Mouse (Mus musculus) cerebellum, adult 2 months (tissue): Measurements from ENCODE around the gene Sike1. TPM values are rescaled to one million over a fixed set of nuclear protein-coding genes. Genes with fewer than 3 reads are reported as not detected.
A peak's percentile ranks its signal among the peaks of the same experiment; 100 is the strongest.

ENCODE experiments used
- DNase-seq, 2 experiments: peaks; one replicate each; pipeline ENCODE4 v3.0.0; 2021
- H3K27ac ChIP-seq: fragments of 200-500 bp; 2 replicates; pipeline ENCODE4 v1.5.1; 2012; ENCODE audit warnings: low read length, control low read depth, inconsistent platforms; ENCODE audit not compliant: insufficient read depth
- H3K27me3 ChIP-seq: fragments of 200-500 bp; 2 replicates; pipeline ENCODE4 v1.6.1; 2012; ENCODE audit warnings: inconsistent platforms, mild to moderate bottlenecking, low read length, moderate library complexity; ENCODE audit not compliant: control insufficient read depth, insufficient read depth
- H3K4me1 ChIP-seq: fragments of 200-500 bp; 2 replicates; pipeline ENCODE4 v1.6.1; 2011; ENCODE audit warnings: low read length; ENCODE audit not compliant: control insufficient read depth, insufficient read depth
- H3K4me3 ChIP-seq: fragments of 200-500 bp; replicated peaks from 2 replicates; pipeline ENCODE3; 2011; ENCODE audit warnings: mild to moderate bottlenecking, low read depth, low read length, control low read depth; ENCODE audit not compliant: insufficient read depth
- CTCF ChIP-seq: fragments of 200-500 bp; IDR thresholded peaks from 2 replicates; pipeline ENCODE4 v1.5.1; 2011; ENCODE audit warnings: low read depth, mild to moderate bottlenecking, control low read depth, low read length, moderate library complexity, borderline replicate concordance; ENCODE audit not compliant: insufficient read depth
- POLR2A ChIP-seq: fragments of 200-500 bp; IDR thresholded peaks from 2 replicates; pipeline ENCODE4 v1.6.1; 2011; ENCODE audit warnings: low read length, control low read depth, borderline replicate concordance; ENCODE audit not compliant: insufficient read depth
- WGBS: fragments of 180-500 bp; shearing (Covaris S2); methylation state at CpG from one replicate; pipeline ENCODE4 v1.1.7; 2018; 5-methylcytosine and 5-hydroxymethylcytosine counted together
- polyA plus RNA-seq: library from polyadenylated mRNA; depleted of rRNA; stranded (reverse); fragments of >200 nt; gene quantifications from 2 replicates; pipeline ENCODE4 v1.2.3, GENCODE M21; 2012

The Sike1 gene
- polyA plus RNA-seq, 1 experiment: 34.3 TPM

DNA sequence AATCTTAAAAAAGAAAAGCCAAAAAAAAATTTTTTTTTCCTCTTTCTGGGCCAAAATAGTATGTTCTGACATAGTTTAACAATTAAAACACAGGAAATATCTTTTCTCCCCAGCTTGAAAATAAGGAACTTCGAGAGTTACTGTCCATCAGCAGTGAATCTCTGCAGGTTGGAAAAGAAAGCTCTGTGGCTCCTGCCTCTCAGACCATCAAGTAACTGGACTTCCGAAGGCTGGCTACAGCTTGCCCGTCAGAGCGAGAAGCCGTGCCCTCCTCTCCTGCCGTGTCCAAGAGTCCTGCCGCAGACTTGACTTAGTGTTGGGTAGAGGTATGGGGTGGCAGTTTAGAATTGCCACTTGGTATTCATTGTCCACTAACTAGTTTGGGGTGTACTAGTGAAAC is 6.1 kb downstream of the Sike1 start:
- no peak overlapping the region for H3K27ac ChIP-seq
- TF ChIP-seq POLR2A (no peak), CTCF (no peak)
- no peak for DNase-seq
- H3K4me1 ChIP-seq: no peaks in the 10 kb centered on the region
- H3K27me3 ChIP-seq: no peaks in the 10 kb centered on the region
- H3K4me3 ChIP-seq: no peak overlapping the region
- 94% methylated on average over 7 of the region's 7 CpGs for WGBS

DNA sequence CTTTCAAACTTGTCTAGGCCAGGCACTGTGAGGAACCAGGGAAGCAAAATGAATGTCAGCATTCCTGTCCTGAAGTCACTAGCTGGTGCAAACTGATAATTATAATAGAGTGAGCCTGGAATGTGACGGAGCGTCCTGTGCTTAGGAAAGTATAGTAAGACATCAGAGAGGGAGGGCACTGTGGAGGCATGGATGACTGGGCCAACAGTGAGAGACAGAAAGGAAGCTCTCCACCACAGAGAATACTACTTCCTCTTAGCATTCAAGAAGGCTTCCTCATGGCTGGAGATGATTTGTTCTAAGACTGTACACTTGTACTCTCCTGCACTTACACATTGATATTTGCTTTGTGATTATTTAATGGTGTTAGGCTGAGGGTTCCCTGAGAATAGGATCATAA is 21.8 kb downstream of the Sike1 start:
- no peak overlapping the region for H3K27ac ChIP-seq
- H3K27me3 ChIP-seq: no peaks in the 10 kb centered on the region
- DNase-seq: no peak
- 65% methylated on average over 2 of the region's 2 CpGs for WGBS
- H3K4me3 ChIP-seq: no peak overlapping the region
- TF ChIP-seq CTCF (no peak), POLR2A (no peak)
- no peaks in the 10 kb centered on the region; the same call in 1 of the 2 replicates for H3K4me1 ChIP-seq

DNA sequence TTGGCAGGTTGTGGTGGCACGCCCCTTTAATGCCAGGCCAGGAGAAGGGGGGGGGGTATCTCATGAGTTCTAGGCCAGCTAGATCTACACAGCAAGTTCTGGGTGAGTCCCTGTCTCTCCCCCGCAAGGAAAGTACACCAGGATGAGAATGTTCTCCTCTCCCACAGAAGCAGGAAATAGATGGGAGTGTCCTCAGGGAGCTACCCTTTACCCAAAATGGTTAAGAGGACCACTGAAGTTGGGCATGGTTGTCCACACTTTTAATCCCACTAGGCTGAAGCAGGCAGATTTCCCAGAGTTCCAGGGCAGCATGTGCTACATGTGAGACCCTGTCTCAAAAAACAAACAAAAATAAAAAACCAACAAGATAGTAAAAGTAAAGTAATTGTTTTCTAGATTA is 24.0 kb downstream of the Sike1 start:
- no peak overlapping the region for H3K4me3 ChIP-seq
- WGBS: 87% methylated on average over 2 of the region's 2 CpGs
- H3K27ac ChIP-seq: no peak overlapping the region
- no peak for TF ChIP-seq POLR2A
- no peaks in the 10 kb centered on the region; the same call in 1 of the 2 replicates for H3K4me1 ChIP-seq
- H3K27me3 ChIP-seq: no peaks in the 10 kb centered on the region
- peak in 1 of 2 experiments; percentile 17 for DNase-seq

DNA sequence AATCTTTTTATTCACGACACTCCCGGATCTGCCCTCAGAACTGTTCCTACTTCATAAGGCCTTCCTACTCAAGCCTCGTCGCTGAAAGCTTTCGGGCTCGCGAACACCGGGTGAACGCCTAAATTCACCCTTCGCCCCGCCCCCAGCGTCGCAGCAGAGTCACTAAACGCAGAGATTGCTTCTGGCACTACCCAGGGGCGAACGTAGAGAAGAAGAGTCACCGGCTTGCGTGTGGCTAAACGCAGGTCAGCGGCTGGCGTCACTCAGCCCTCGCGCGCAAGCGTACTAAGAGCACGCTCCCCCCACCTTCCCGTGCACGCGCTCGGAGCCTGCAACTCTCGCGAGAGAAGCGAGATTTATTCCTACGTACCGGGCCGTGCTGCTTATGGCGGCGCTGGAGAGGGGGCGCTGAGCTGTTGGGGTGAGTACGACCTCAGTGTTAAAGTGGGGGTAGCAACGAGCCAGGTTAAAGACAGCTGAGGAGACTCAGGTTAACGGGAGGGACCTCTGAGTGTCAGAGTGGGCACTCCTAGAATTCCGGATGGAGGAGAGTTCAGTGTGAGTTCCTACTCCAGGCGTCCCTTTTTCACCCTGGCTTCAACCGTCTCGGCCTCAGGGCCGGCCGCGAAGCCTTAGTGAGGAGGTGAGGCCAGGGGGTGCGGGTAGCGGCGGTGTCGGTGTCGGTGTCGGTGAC is 24.9 kb downstream of the Sike1 start, which contains the start of gene Csde1:
Csde1 (plus strand) TSS at position 178 of the 694 bp plus-strand sequence.
- Histone ChIP-seq H3K27ac (peak within 1 kb of the TSS; percentile 78), H3K27me3 (no peaks in the 10 kb centered on the region), H3K4me3 (peak within 1 kb of the TSS; percentile 76), H3K4me1 (no peaks in the 10 kb centered on the region; the same call in 1 of the 2 replicates)
- WGBS: 1% methylated on average over 55 of the region's 55 CpGs
- DNase-seq: peak; percentile 97 to 98
- TF ChIP-seq POLR2A (peak; percentile 90), CTCF (no peak)

DNA sequence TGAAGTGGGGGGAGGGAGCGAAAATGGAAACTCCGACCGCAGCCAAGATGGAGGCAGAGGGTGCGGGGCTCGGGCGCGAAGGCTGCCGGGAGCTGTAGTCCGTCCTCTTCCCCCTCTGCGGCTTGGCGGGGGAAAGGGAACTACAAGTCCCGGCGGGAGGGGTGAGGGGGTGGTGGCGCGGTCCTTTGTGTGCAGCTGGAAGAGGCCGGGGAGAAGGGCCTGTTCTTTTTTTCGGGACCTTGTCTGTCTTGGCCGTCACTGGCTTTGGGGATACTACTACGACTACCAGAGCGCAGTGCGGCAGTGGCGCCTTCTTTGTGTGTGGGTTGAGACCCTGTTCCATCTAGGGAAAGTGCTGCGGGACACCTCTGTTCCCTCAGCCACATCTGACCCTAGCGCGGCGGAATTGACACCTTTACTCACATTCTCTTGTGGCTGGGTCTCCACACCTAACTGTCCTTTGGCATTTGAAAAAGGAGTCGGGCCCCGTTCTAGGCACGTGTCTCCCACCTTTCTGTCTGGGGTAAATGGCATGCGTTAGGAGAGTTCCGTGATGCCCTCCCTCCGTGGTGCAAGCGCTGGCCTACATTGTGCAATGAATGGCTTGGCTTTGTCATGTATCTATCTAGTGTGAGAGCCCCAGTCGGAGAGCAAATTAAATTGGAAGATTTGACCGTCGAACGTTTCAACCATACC is 25.6 kb downstream of the Sike1 start:
- Histone ChIP-seq H3K27ac (peak overlapping the region; percentile 78), H3K4me3 (peak overlapping the region; percentile 76), H3K27me3 (no peaks in the 10 kb centered on the region), H3K4me1 (no peaks in the 10 kb centered on the region; the same call in 1 of the 2 replicates)
- DNase-seq: peak; percentile 86 to 89
- TF ChIP-seq CTCF (no peak), POLR2A (no peak)
- under 1% methylated on average over 37 of the region's 37 CpGs for WGBS

DNA sequence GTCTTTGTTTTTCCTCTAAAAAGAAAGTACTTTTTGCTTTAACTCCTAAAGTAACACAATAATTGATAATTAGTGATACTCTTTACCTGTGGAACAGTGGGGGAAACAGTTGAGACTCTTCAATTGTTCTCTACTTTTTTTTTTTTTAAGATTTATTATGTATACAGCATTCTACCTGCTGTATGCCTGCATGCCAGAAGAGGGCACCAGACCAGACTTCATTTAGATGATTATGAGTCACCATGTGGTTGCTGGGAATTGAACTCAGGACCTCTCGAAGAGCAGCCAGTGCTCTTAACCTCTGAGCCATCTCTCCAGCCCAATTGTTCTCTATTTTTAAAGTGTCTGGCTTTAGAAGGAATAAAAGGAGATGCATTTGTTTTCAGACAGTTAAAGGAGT is 30.7 kb downstream of the Sike1 start:
- TF ChIP-seq CTCF (no peak), POLR2A (no peak)
- 88% methylated on average over 1 of the region's 1 CpGs for whole genome bisulfite sequencing
- DNase-seq: no peak

DNA sequence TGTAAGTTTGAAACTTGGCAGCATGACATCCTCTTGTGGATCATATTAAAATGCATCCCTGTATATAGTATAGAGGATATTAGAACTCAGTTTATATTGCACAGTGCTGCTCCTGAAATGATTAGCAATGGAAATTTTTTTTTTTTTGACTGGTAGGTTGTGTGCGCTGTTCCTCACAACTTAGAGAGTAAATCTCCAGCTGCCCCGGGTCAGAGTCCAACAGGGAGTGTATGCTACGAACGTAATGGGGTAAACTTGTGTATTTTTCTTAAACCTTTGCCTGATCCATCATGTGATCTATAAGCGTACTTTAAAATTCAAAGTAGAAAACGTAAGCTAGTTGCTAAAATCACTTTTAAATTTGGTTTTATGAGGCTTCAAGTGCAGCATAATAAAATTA is 44.8 kb downstream of the Sike1 start:
- no peak for DNase-seq
- no peak overlapping the region for H3K27ac ChIP-seq
- no peak overlapping the region for H3K4me3 ChIP-seq
- no peaks in the 10 kb centered on the region for H3K27me3 ChIP-seq
- no peaks in the 10 kb centered on the region for H3K4me1 ChIP-seq
- 92% methylated on average over 6 of the region's 6 CpGs for WGBS
- TF ChIP-seq POLR2A: no peak
- TF ChIP-seq CTCF: no peak

More for the DNA sequence above, 30.7 kb downstream of the Sike1 start:
- Histone ChIP-seq H3K27me3 (no peaks in the 10 kb centered on the region), H3K4me1 (no peaks in the 10 kb centered on the region; the same call in 1 of the 2 replicates), H3K4me3 (no peak overlapping the region), H3K27ac (no peak overlapping the region)
